Mouse (Mus musculus): ENCODE data around the gene Smcr8.

- TF ChIP-seq CTCF (IDR thresholded peaks at IDR 0.05; ENCODE audit: low read depth, low read length) = no peak
- no peak for TF ChIP-seq POLR2A (IDR thresholded peaks at IDR 0.05; ENCODE audit: borderline replicate concordance, low read depth, low read length)
Measured at GRCm38 (mm10) chr11:60830433-60831052, 53.2 kb downstream of the Smcr8 start, which contains the start of gene Dhrs7b.
